Mouse (Mus musculus): ENCODE results near the gene Mroh8.
"Not testable (repeated sequence)": the region's sequence is repeated elsewhere in the genome, so short reads cannot be mapped to it uniquely, and the experiment has no call there.

The Mroh8 gene

GRCm38 (mm10) chr2:157198405-157198804, 80.9 kb downstream of the Mroh8 start:
- not testable (repeated sequence) for DNase-seq (ENCODE audit: low spot score)

DNA sequence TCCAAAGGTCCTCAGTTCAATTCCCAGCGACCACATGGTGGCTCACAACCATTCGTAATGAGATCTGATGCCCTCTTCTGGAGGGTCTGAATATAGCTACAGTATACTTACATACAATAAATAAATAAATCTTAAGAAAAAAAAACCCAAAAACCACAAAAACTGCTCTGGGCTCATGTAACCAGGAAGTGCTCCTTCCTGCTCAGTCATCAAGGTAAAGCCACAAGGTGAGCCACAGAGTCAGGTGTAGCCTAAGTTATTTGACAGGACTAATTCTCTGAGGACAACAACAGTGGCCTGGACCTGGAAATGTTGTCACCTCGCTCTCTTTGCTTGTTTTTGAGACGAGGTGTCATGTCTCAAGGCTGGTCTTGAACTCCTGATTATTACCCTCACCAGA, 88.7 kb downstream of the Mroh8 start:
- DNase-seq (ENCODE audit: low spot score) = no peak

- DNase-seq (ENCODE audit: low spot score) = no peak
Observed at GRCm38 (mm10) chr2:157187223-157187622, 92.1 kb downstream of the Mroh8 start.

GRCm38 (mm10) chr2:157186504-157186903, 92.8 kb downstream of the Mroh8 start:
- no peak for DNase-seq (ENCODE audit: low spot score)

GRCm38 (mm10) chr2:157185022-157185660, 94.2 kb downstream of the Mroh8 start:
- no peak for DNase-seq (ENCODE audit: low spot score)

- no peak for DNase-seq (ENCODE audit: low spot score)
Observed at GRCm38 (mm10) chr2:157178167-157178566, 101.2 kb downstream of the Mroh8 start.

- DNase-seq (ENCODE audit: low spot score) = no peak
Observed at GRCm38 (mm10) chr2:157176248-157176647, 103.1 kb downstream of the Mroh8 start.

GRCm38 (mm10) chr2:157174416-157174815, 104.9 kb downstream of the Mroh8 start:
- DNase-seq (ENCODE audit: low spot score) = no peak

DNA sequence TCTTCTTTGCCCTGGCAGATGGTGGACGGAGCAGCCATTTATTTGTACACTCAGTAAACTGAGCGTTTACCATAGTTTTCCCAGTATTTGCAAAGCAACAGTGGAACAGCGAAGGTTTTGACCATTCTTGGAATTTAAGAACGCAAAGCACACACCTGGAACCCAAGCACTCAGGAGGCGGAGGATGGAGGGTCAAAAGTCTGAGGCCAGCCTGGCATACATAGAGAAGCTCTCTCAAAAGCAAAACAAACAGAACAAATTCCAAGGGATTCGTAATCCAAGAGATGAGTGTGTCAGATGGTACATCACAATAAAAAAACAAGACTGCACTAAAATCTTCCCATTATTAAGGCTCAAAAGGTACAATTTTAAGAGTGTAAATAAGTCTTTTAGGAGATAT, 105.8 kb downstream of the Mroh8 start:
- no peak for DNase-seq (ENCODE audit: low spot score)

GRCm38 (mm10) chr2:157172984-157173383, 106.4 kb downstream of the Mroh8 start:
- no peak for DNase-seq (ENCODE audit: low spot score)

GRCm38 (mm10) chr2:157170626-157171025, 108.7 kb downstream of the Mroh8 start:
- DNase-seq (ENCODE audit: low spot score) = no peak

DNA sequence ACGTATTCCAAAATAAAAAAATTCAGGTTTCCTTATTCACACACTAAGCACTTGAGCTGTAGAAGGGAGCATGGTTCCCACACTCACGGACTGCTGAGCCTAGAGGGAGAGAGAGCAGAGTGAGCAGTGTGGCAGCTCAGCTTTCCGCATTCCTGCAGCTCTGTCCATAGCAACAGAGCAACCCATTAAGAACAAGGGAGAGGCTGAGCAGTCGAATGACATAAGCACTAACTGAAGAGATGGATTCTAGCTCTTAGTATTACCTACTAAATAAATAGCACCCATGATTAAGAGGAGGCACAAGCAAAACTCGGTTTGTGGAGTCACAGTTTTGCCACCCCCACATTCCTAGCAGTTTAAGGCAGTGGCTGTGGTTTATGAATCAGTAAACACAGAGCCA, 109.2 kb downstream of the Mroh8 start:
- DNase-seq (ENCODE audit: low spot score) = no peak

- DNase-seq (ENCODE audit: low spot score) = no peak
Observed at GRCm38 (mm10) chr2:157166371-157167080, 112.8 kb downstream of the Mroh8 start.

GRCm38 (mm10) chr2:157165312-157166224, 113.8 kb downstream of the Mroh8 start:
- DNase-seq (ENCODE audit: low spot score) = not testable (repeated sequence)

GRCm38 (mm10) chr2:157164101-157164500, 115.2 kb downstream of the Mroh8 start:
- DNase-seq (ENCODE audit: low spot score) = no peak
